Mouse (Mus musculus) small intestine, adult 2 months (tissue): ENCODE measurements at regions not wholly inside any gene's neighbourhood (a gene's known extent, or its start where the extent isn't known, plus 50 kb on each side); places are given as distances from the start of the nearest gene placed in this dataset.

Experiments
- CTCF ChIP-seq: fragments of 200-500 bp; IDR thresholded peaks from 2 replicates; pipeline ENCODE4 v1.5.1; 2012; ENCODE audit warnings: low read depth, mild to moderate bottlenecking, control low read depth, inconsistent platforms, low read length, moderate library complexity, mixed read lengths; ENCODE audit not compliant: insufficient replicate concordance, insufficient read length; ENCODE audit errors: extremely low read depth
- POLR2A ChIP-seq: fragments of 200-500 bp; IDR thresholded peaks from 2 replicates; pipeline ENCODE4 v1.6.1; 2012; ENCODE audit warnings: low read depth, mild to moderate bottlenecking, control low read depth, inconsistent platforms, low read length, moderate library complexity

- TF ChIP-seq CTCF (no peak), POLR2A (no peak)
Measured at GRCm38 (mm10) chr12:25224644-25225043, 127.7 kb upstream of the Id2 start.
